Mouse (Mus musculus): Measurements from ENCODE around the gene Rit1.
"Not testable (repeated sequence)": the region's sequence is repeated elsewhere in the genome, so short reads cannot be mapped to it uniquely, and the experiment has no call there.

The Rit1 gene

DNA sequence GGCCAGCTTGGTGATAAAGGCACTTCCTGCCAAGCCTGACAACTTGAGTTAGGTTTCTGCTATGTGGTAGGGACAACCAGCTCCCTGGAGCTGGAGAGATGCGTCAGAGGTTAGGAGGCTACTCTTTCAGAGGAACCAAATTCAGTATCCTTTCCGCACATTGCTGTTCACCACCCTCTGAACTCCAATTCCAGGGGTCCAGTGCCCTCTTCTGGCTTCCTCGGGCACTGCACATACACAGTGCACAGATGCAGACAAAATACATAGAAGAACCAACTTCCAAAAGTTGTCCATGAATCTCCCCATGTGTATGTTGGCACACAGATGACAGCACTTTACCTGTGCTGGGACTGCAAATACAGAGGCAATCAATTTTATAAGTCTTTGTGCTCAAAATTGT is 22.0 kb downstream of the Rit1 start:
- peak; percentile 71 for DNase-seq (ENCODE audit: low spot score)

DNA sequence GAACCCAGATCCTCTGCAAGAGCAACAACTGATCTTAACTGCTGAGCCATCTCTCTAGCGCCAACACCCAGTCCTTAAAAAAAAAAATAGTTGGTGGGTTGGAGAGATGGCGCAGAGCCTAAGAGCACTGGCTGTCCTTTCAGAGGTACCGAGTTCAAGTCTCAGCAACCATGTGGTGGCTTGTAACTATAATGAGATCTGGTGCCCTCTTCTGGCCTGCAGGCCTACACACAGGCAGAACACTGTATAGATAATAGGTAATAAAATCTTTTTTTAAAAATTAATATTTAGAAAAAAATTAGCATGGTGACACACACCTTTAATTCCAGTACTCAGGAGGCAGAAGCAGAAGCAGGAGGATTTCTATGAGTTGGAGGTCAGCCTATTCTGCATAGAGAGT is 23.5 kb downstream of the Rit1 start:
- DNase-seq (ENCODE audit: low spot score): no peak

DNA sequence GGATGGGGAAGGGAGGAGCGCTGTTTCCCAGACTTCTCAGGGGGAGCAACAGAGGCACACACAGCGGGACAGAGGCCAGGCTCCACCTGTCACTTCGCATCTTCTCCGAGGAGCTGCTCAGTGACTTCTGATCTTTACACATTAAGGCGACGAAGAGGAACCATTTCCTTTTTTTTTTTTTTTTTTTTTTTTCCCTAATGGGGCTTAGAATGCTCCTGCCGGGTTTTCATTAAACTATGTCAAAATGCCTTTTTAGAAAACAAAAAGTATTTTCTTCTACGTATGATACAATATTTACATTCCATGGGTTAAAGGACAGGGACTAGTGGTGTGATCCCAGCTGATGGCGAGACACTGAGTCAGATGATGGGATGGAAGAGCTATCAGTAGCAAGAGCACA is 28.9 kb downstream of the Rit1 start:
- no peak for DNase-seq (ENCODE audit: low spot score)

- DNase-seq (ENCODE audit: low spot score): no peak
Measured at GRCm38 (mm10) chr3:88746139-88746870, 29.7 kb downstream of the Rit1 start.

DNA sequence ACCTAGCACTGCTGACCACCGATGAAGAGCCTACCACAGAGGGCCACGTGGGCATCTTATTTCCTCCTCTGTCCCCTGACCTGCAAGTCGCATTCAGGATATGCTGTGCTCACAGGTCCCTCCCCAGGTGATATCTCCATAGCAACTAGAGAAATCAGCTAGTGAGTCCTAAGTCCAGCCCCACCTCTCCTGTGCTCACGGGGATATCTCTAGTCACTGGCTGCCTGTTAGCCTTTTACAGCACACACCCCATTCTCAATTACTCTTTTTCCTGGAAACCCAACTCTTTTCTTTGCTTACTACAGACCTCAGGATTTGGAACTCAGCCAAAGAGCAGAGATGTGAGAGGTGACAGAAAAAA is 30.2 kb downstream of the Rit1 start:
- no peak for DNase-seq (ENCODE audit: low spot score)

DNA sequence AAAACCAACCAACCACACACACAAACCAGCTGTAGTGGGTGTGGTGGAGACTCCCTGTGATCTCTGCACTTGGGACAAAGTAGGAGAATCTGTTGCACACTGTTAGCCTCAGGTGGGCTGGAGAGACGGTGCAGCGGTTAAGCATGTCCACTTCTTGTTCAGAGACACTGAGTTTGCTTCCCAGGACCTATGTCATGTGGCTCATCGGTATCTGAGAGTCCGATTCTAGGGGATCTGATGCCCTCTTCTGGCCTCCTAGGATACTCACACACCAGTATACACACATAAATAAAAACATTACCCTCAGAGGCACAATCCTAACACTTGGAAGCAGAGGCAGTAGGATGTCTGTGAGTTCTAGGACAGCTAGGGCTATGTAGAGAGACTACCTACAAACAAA is 37.6 kb downstream of the Rit1 start:
- peak; percentile 38 for DNase-seq (ENCODE audit: low spot score)

DNA sequence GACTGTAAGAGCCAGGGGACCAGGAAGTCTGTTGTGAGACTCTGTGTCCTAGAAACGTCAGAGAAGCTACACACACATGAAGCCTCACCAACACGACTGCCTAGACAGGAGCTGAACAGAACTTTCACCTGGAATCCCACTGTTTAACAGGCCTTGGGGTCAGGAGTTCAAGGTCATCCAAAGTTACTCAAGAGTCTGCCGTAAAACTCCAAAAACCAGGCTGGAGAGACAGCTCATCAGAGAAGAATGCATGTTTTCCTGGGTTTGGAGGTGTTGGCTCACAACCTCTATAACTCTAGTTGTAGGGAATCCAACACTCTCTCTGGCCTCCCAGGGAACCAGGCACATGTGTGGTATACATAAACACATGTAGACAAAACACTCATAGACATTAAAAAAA is 38.9 kb downstream of the Rit1 start:
- DNase-seq (ENCODE audit: low spot score): no peak

DNA sequence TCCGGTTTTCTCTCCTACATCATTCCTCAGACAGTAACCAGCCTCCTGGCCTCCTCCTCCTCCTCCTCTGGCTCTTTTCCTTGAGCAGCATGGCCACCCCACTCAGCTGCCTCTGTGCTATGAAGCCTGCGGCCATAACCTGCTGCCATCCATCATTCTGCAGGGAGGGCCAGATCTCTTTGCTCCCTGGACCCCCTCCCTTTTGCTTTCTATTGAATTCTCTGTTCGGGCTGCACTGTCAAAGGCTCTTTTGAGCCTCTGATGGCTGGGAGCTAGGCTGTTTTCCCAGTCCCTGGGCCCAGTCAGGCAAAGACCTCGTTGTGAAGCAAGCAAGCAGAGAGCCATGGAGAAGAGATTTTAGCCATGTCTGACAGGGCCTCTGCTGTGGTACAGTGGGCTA is 39.6 kb downstream of the Rit1 start:
- DNase-seq (ENCODE audit: low spot score): peak; percentile 46

GRCm38 (mm10) chr3:88758045-88758500 is 41.4 kb downstream of the Rit1 start:
- DNase-seq (ENCODE audit: low spot score): peak; percentile 81

- no peak for DNase-seq (ENCODE audit: low spot score)
Measured at GRCm38 (mm10) chr3:88761619-88762018, 45.0 kb downstream of the Rit1 start.

DNA sequence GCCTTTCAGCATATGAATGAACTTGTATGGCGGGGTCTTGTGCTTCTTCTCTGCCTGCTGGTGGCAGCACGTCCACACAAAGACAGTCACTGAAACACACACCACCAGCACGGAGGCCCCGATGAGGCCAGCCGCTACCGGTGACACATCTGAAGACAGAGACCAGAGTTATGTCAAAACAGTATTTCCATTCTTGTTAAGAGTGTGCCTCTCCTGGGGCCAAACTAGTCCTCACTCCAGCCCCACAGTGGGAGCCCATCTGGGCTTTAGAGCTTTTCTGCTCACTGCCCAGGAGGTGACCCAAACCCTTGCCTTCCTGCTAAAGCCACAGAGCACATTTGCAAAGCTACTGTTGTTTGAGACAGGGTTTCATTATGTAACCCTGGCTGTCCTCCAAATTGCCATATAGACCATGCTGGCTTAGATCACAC is 45.8 kb downstream of the Rit1 start:
- peak; percentile 11 for DNase-seq (ENCODE audit: low spot score)

- DNase-seq (ENCODE audit: low spot score): peak; percentile 72
Measured at GRCm38 (mm10) chr3:88771189-88771940, 54.7 kb downstream of the Rit1 start.

- not testable (repeated sequence) for DNase-seq (ENCODE audit: low spot score)
Measured at GRCm38 (mm10) chr3:88771941-88772280, 55.3 kb downstream of the Rit1 start.

- DNase-seq (ENCODE audit: low spot score): peak; percentile 85
Measured at GRCm38 (mm10) chr3:88772399-88772798, 55.8 kb downstream of the Rit1 start.

GRCm38 (mm10) chr3:88773163-88773562 is 56.5 kb downstream of the Rit1 start:
- DNase-seq (ENCODE audit: low spot score): not testable (repeated sequence)

DNA sequence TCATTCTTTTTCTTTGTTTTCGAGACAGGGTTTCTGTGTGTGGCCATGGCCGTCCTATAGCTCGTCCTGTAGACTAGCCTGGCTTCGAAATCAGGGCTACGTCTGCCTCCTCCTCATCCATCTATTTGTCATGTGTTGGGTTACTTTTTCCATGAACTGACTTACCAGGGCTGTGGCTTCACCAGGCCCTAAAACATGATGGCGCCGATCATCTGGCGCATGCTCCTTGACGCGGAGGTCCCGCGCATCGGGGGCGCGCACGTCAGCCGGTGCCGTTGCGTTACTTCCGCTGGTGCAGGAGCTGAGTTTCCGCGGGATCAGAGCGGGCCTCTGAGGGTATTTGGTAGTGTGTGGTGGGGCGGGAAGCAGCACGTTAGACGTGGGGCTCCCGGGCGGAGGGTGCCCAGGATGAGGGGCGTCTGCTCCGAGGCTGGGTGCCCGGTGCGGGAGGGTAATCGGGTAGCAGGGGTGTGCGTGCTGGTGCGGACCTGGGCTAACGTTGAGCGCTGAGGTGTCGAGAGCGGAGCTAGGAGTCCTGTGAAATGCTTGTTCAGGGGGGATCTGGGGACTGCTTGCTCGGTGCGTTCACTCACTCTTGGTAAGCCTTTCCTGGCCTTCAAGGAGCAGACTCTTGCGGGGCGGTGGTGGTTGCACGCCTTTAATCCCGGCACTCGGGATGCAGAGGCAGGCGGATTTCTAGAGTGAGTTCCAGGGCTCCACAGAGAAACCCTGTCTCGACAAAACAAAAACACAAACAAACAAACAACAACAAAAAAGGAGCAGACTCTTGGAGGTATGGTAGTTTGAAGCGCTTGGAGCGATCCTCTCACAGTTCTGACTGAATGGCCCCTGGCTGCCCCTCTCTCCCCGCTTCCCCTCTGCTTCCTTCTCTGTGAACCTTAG is 58.6 kb downstream of the Rit1 start, which contains the start of gene Syt11:
Syt11 (minus strand) TSS at position 226 of the 903 bp plus-strand sequence.
- peak; percentile 45 for DNase-seq (ENCODE audit: low spot score)

All from embryo, embryonic 10.5 days (tissue).